Mouse (Mus musculus) lung, postnatal 25 days (tissue): Measurements from ENCODE around the gene Arl3.

Source experiments
- DNase-seq: peaks from one replicate; pipeline ENCODE4 v3.0.0; 2022; ENCODE audit warnings: low spot score

The Arl3 gene

GRCm38 (mm10) chr19:46532031-46532688, 40.8 kb downstream of the Arl3 start:
- no peak for DNase-seq

- DNase-seq: no peak
Observed at GRCm38 (mm10) chr19:46531071-46532030, 41.6 kb downstream of the Arl3 start.

- no peak for DNase-seq
Observed at GRCm38 (mm10) chr19:46530449-46530990, 42.5 kb downstream of the Arl3 start.

- no peak for DNase-seq
Observed at GRCm38 (mm10) chr19:46529601-46530448, 43.2 kb downstream of the Arl3 start.

- peak; percentile 77 for DNase-seq
Observed at GRCm38 (mm10) chr19:46528529-46529213, 44.3 kb downstream of the Arl3 start.

GRCm38 (mm10) chr19:46527632-46528528, 45.1 kb downstream of the Arl3 start:
- no peak for DNase-seq

GRCm38 (mm10) chr19:46525691-46526631, 47.0 kb downstream of the Arl3 start:
- DNase-seq: no peak

GRCm38 (mm10) chr19:46524601-46525321, 48.2 kb downstream of the Arl3 start:
- peak; percentile 87 for DNase-seq

GRCm38 (mm10) chr19:46524152-46524544, 48.9 kb downstream of the Arl3 start:
- no peak for DNase-seq

- no peak for DNase-seq
Observed at GRCm38 (mm10) chr19:46523480-46524151, 49.4 kb downstream of the Arl3 start.

- DNase-seq: no peak
Observed at GRCm38 (mm10) chr19:46523131-46523479, 49.9 kb downstream of the Arl3 start.

- no peak for DNase-seq
Observed at GRCm38 (mm10) chr19:46522433-46523044, 50.5 kb downstream of the Arl3 start.

GRCm38 (mm10) chr19:46521698-46522097, 51.3 kb downstream of the Arl3 start:
- no peak for DNase-seq

GRCm38 (mm10) chr19:46518828-46519621, 54.0 kb downstream of the Arl3 start:
- no peak for DNase-seq

GRCm38 (mm10) chr19:46518352-46518787, 54.6 kb downstream of the Arl3 start:
- no peak for DNase-seq

- no peak for DNase-seq
Observed at GRCm38 (mm10) chr19:46517529-46518351, 55.3 kb downstream of the Arl3 start.
